Mouse (Mus musculus): Measurements from ENCODE around the gene 1700016K19Rik.

The 1700016K19Rik gene

GRCm38 (mm10) chr11:75999440-76000155 is at the start of gene 1700016K19Rik:
TSS of gene 1700016K19Rik (plus strand) at chr11:75999912.
- peak; percentile 84 to 91 for DNase-seq (ENCODE audit: low spot score in 2 of 2)

- DNase-seq (ENCODE audit: low spot score in 2 of 2), result no peak
Observed at GRCm38 (mm10) chr11:75950459-75950858, 49.3 kb upstream of the 1700016K19Rik start.

GRCm38 (mm10) chr11:75951895-75952294 is 47.8 kb upstream of the 1700016K19Rik start:
- DNase-seq (ENCODE audit: low spot score in 2 of 2), result no peak

GRCm38 (mm10) chr11:75954896-75955295 is 44.8 kb upstream of the 1700016K19Rik start:
- DNase-seq (ENCODE audit: low spot score in 2 of 2), result no peak

GRCm38 (mm10) chr11:75956651-75957050 is 43.1 kb upstream of the 1700016K19Rik start:
- DNase-seq (ENCODE audit: low spot score in 2 of 2), result peak in 1 of 2 experiments; percentile 47

GRCm38 (mm10) chr11:75957124-75957832 is 42.4 kb upstream of the 1700016K19Rik start:
- no peak for DNase-seq (ENCODE audit: low spot score in 2 of 2)

GRCm38 (mm10) chr11:75961782-75962181 is 37.9 kb upstream of the 1700016K19Rik start:
- no peak for DNase-seq (ENCODE audit: low spot score in 2 of 2)

GRCm38 (mm10) chr11:75963730-75964475 is 35.8 kb upstream of the 1700016K19Rik start:
- DNase-seq (ENCODE audit: low spot score in 2 of 2), result no peak

GRCm38 (mm10) chr11:75964476-75964730 is 35.3 kb upstream of the 1700016K19Rik start:
- DNase-seq (ENCODE audit: low spot score in 2 of 2), result no peak

GRCm38 (mm10) chr11:75965674-75966400 is 33.9 kb upstream of the 1700016K19Rik start:
- DNase-seq (ENCODE audit: low spot score in 2 of 2), result no peak

- DNase-seq (ENCODE audit: low spot score in 2 of 2), result peak; percentile 78 to 85
Observed at GRCm38 (mm10) chr11:75966401-75967372, 33.0 kb upstream of the 1700016K19Rik start.

- no peak for DNase-seq (ENCODE audit: low spot score in 2 of 2)
Observed at GRCm38 (mm10) chr11:75968761-75969160, 31.0 kb upstream of the 1700016K19Rik start.

- no peak for DNase-seq (ENCODE audit: low spot score in 2 of 2)
Observed at GRCm38 (mm10) chr11:75970629-75971028, 29.1 kb upstream of the 1700016K19Rik start.

GRCm38 (mm10) chr11:75972188-75972587 is 27.5 kb upstream of the 1700016K19Rik start:
- no peak for DNase-seq (ENCODE audit: low spot score in 2 of 2)

- DNase-seq (ENCODE audit: low spot score in 2 of 2), result no peak
Observed at GRCm38 (mm10) chr11:75972916-75973567, 26.7 kb upstream of the 1700016K19Rik start.

GRCm38 (mm10) chr11:75973988-75974387 is 25.7 kb upstream of the 1700016K19Rik start:
- DNase-seq (ENCODE audit: low spot score in 2 of 2), result peak; percentile 15 to 43

- DNase-seq (ENCODE audit: low spot score in 2 of 2), result peak; percentile 58 to 84
Observed at GRCm38 (mm10) chr11:75976748-75977147, 23.0 kb upstream of the 1700016K19Rik start.

GRCm38 (mm10) chr11:75978051-75978450 is 21.7 kb upstream of the 1700016K19Rik start:
- DNase-seq (ENCODE audit: low spot score in 2 of 2), result peak in 1 of 2 experiments; percentile 42

GRCm38 (mm10) chr11:75980413-75980812 is 19.3 kb upstream of the 1700016K19Rik start:
- peak in 1 of 2 experiments; percentile 20 for DNase-seq (ENCODE audit: low spot score in 2 of 2)

- no peak for DNase-seq (ENCODE audit: low spot score in 2 of 2)
Observed at GRCm38 (mm10) chr11:75983194-75983593, 16.5 kb upstream of the 1700016K19Rik start.
